Mouse (Mus musculus) limb, embryonic 12.5 days (tissue): ENCODE data around the gene Fto. TPM values are rescaled to one million over a fixed set of nuclear protein-coding genes. Genes with fewer than 3 reads are reported as not detected.

Experiments used
- ATAC-seq: fragments of 200-750 bp; cut with Nextera tagmentation; 2 replicates; pipeline ENCODE4 v1.8.0; 2017; ENCODE audit warnings: low read depth, moderate TSS enrichment; ENCODE audit not compliant: insufficient number of reproducible peaks, insufficient read depth, low FRiP score, low TSS enrichment
- H3K27ac ChIP-seq: fragments of 300-500 bp; sonication (generic); 2 replicates; pipeline ENCODE4 v1.5.1; 2016; ENCODE audit warnings: mild to moderate bottlenecking, moderate library complexity
- H3K27me3 ChIP-seq: fragments of 300-500 bp; sonication (generic); 2 replicates; pipeline ENCODE4 v1.6.1; 2016; ENCODE audit warnings: mild to moderate bottlenecking, moderate library complexity
- H3K36me3 ChIP-seq: fragments of 300-500 bp; sonication (generic); 2 replicates; pipeline ENCODE4 v1.6.1; 2016; ENCODE audit warnings: mild to moderate bottlenecking, moderate library complexity
- H3K4me1 ChIP-seq: fragments of 300-500 bp; sonication (generic); replicated peaks from 2 replicates; pipeline ENCODE4 v1.6.1; 2016
- H3K4me2 ChIP-seq: fragments of 300-500 bp; sonication (generic); 2 replicates; pipeline ENCODE4 v1.6.1; 2016; ENCODE audit warnings: mild to moderate bottlenecking, moderate library complexity
- H3K4me3 ChIP-seq: fragments of 300-500 bp; sonication (generic); replicated peaks from 2 replicates; pipeline ENCODE4 v1.5.1; 2016; ENCODE audit warnings: mild to moderate bottlenecking
- H3K9ac ChIP-seq: fragments of 300-500 bp; sonication (generic); replicated peaks from 2 replicates; pipeline ENCODE4 v1.6.1; 2016; ENCODE audit warnings: mild to moderate bottlenecking, moderate library complexity
- H3K9me3 ChIP-seq: fragments of 300-500 bp; sonication (generic); 2 replicates; pipeline ENCODE4 v1.6.1; 2016; ENCODE audit warnings: mild to moderate bottlenecking, moderate library complexity
- WGBS: fragments of 180-500 bp; shearing (Covaris S2); methylation state at CpG from one replicate; pipeline ENCODE4 v1.1.7; 2016; 5-methylcytosine and 5-hydroxymethylcytosine counted together
- polyA plus RNA-seq: library from polyadenylated mRNA; unstranded; fragments of >200 nt; fragmentation: Nextera tagmentation; extraction: Ambion mirVana; gene quantifications from 2 replicates; pipeline ENCODE4 v1.2.1, GENCODE M21; 2016

Fto gene
- polyA plus RNA-seq, 1 experiment from 2014 or later = 92.1 TPM

DNA sequence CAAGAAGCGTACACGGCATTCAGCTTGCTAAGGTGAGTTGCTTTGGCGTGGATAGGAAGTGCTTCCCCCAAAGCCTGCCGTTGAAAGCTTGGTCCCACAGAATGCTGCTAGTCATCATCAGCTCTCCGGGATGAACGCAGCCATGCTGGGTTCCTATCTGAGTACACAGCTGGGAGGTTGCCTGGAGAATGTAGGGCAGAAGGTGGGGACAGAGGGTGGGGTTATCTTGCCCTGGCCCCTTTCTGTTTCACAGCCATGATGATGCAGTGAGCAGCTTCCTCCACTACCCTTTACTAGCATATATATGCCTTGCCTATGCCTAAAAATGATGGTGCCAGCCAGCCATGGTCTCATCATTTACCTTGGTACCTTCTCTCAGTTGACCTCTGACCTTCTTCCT is 147.6 kb downstream of the Fto start:
- H3K27me3 ChIP-seq = no peaks in the 10 kb centered on the region
- 89% methylated on average over 6 of the region's 6 CpGs for WGBS
- H3K36me3 ChIP-seq = no peaks in the 10 kb centered on the region
- no peak for ATAC-seq
- no peak overlapping the region for H3K4me2 ChIP-seq
- no peak overlapping the region for H3K27ac ChIP-seq
- no peaks in the 10 kb centered on the region for H3K9me3 ChIP-seq
- H3K4me3 ChIP-seq = no peak overlapping the region
- no peaks in the 10 kb centered on the region for H3K4me1 ChIP-seq
- no peak overlapping the region for H3K9ac ChIP-seq

DNA sequence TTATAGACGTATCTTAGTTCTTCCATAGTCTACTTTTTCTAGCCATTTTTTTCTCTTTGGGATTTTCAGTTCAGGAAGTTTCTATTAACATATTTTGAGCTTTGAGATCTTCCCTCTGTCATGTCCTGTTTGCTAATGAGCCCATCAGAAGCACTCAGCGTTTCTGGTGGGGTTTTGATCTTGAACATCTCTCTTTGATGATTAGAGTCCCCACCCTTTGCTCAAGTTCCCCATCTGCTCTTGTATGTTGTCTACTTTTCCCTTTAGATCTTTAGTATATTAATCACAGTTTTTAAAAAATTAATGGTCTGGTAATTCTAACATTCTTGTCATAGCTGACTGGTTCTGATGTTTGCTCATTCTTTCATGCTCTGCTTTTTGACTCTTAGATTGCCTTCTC is 150.4 kb downstream of the Fto start:
- Histone ChIP-seq H3K27me3 (no peaks in the 10 kb centered on the region), H3K9ac (no peak overlapping the region), H3K4me2 (no peak overlapping the region), H3K9me3 (no peaks in the 10 kb centered on the region), H3K27ac (no peak overlapping the region), H3K4me3 (no peak overlapping the region), H3K36me3 (no peaks in the 10 kb centered on the region), H3K4me1 (no peaks in the 10 kb centered on the region)
- WGBS = 71% methylated on average over 2 of the region's 2 CpGs
- no peak for ATAC-seq

DNA sequence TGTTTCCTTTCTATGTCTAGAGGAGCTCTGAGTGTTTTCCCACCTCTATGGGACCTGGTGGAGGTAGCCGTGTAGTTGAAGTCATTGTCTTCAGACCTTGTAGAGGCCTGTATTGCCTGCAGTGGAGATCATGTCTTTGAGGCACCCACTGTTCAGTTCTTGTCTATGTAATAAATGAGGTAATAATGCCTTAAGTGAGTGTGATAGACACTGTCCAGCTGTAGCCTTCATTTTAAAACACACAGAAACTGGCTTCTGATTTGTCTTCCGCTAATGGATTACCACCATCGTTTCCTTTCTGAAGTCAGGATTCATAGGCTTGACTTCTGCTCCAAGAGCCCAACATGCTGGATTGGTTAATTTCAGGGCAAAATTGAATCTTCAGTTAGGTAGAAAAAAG is 154.1 kb downstream of the Fto start:
- 0 out of 2 replicates have a peak, but pooled peaks cover 2% of the 10 kb centered on the region for H3K36me3 ChIP-seq
- H3K4me3 ChIP-seq = no peak overlapping the region
- WGBS = 62% methylated on average over 3 of the region's 3 CpGs
- ATAC-seq = no peak
- no peak overlapping the region for H3K27ac ChIP-seq
- no peak overlapping the region for H3K9ac ChIP-seq
- H3K4me2 ChIP-seq = no peak overlapping the region
- no peaks in the 10 kb centered on the region; the same call in 1 of the 2 replicates for H3K4me1 ChIP-seq
- H3K9me3 ChIP-seq = no peaks in the 10 kb centered on the region
- H3K27me3 ChIP-seq = no peaks in the 10 kb centered on the region

DNA sequence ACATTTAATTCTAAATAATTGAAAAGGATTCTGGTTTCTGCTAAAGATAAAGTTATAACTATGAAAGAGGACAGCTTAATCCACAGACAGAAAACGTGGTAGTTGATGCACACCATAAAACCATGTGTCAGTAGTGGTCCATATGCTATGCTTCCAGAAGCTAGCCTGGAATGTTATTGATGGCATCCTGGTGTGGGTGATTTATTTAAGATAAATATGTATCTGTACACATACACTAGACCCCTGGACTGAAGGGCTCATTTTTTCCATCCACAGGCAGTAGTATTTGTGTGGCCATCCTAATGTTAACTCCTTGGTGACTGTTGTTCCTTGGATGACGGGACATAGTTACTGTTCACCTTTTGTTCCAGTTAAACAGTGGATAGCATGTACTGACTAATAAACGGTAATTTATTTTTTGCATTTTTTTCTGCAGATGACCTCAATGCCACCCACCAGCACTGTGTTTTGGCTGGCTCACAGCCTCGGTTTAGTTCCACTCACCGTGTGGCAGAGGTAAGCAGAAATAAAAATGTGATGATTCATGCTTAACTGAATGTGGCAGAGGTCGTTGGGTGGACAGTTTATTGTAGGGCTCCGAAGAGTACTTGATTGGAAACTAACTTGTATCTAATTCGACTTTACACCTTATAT is 154.7 kb downstream of the Fto start:
- H3K27ac ChIP-seq = no peak overlapping the region
- 0 out of 2 replicates have a peak, but pooled peaks cover 2% of the 10 kb centered on the region for H3K36me3 ChIP-seq
- no peak overlapping the region for H3K4me3 ChIP-seq
- H3K4me1 ChIP-seq = no peaks in the 10 kb centered on the region; the same call in 1 of the 2 replicates
- H3K9me3 ChIP-seq = no peaks in the 10 kb centered on the region
- H3K27me3 ChIP-seq = no peaks in the 10 kb centered on the region
- no peak overlapping the region for H3K4me2 ChIP-seq
- no peak overlapping the region for H3K9ac ChIP-seq
- 83% methylated on average over 8 of the region's 8 CpGs for WGBS
- no peak for ATAC-seq

DNA sequence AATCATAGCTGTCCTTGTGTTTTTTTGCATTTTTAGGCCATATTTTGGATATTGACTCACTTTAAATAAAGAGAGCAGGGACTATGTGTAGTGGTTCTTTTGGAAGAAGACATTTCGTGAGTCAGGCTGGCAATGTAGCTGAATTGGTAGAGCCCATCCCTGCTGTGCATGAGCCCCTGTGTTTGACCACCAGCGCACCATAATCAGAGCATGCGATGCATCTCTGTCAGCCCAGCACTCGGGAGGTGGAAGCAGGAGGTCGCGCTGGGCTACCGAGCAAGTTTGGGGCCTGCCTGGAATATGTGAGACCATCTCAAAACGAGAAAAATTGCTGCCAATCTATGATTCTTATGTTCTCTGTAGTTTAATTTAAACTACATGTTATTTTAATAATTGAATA is 156.1 kb downstream of the Fto start:
- no peaks in the 10 kb centered on the region; the same call in 1 of the 2 replicates for H3K4me1 ChIP-seq
- ATAC-seq = no peak
- H3K9ac ChIP-seq = no peak overlapping the region
- H3K4me3 ChIP-seq = no peak overlapping the region
- no peaks in the 10 kb centered on the region for H3K9me3 ChIP-seq
- WGBS = 90% methylated on average over 8 of the region's 8 CpGs
- H3K27me3 ChIP-seq = no peaks in the 10 kb centered on the region
- H3K36me3 ChIP-seq = peaks cover 7% of the 10 kb centered on the region
- no peak overlapping the region for H3K27ac ChIP-seq
- H3K4me2 ChIP-seq = no peak overlapping the region

DNA sequence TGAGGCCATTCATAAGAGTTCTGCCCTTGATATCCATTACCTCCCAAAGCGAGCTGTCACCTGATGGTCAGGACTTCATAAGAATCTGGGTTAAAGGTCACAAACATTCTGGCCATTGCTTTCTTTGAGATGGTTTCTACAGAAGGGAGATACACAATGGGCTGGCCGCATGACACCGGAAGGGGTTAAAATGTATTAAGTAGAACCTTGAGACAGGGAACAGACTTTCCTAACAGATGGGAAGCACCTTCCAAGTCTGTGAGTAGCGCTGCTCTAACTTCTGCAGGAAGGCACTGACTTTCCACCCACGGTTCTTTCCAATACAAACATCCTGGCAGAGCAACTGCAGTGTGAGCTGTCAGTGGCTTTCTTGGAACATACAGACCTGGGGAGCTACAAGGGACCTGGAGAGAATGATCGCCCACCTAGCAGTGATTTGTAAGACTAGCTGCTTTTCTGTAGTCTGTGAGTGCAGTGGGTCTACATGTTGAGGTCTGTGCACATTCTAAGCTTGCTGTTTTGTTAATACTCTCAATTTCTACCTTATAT is 161.5 kb downstream of the Fto start:
- H3K27ac ChIP-seq = no peak overlapping the region
- peaks cover 26% of the 10 kb centered on the region for H3K36me3 ChIP-seq
- H3K27me3 ChIP-seq = no peaks in the 10 kb centered on the region
- H3K9ac ChIP-seq = no peak overlapping the region
- no peak overlapping the region for H3K4me3 ChIP-seq
- WGBS = 91% methylated on average over 6 of the region's 6 CpGs
- H3K9me3 ChIP-seq = no peaks in the 10 kb centered on the region
- no peak overlapping the region for H3K4me2 ChIP-seq
- H3K4me1 ChIP-seq = no peaks in the 10 kb centered on the region; the same call in 1 of the 2 replicates
- no peak for ATAC-seq

DNA sequence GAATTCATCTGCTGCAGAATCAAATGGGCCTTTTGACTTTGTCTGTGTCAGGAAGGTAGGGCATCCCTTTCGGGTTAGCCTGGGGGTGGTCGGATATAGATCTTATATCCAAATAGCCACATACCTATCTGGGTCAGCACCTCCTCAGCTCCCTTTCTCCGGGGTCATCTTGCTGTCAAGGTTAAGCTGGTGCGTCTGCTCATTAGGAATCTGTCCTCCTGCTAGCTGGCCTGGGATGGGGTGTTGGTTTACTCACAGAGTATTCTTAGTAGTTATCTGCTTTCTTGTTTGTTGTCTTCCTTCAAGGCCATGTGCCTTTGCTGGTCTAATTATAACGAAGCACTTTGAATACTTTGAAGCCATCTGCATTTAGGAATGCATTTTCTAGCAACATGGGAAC is 163.7 kb downstream of the Fto start:
- H3K36me3 ChIP-seq = peaks cover 26% of the 10 kb centered on the region
- no peak for ATAC-seq
- no peaks in the 10 kb centered on the region for H3K9me3 ChIP-seq
- H3K9ac ChIP-seq = no peak overlapping the region
- no peak overlapping the region for H3K4me2 ChIP-seq
- H3K4me1 ChIP-seq = no peaks in the 10 kb centered on the region; the same call in 1 of the 2 replicates
- no peaks in the 10 kb centered on the region for H3K27me3 ChIP-seq
- no peak overlapping the region for H3K4me3 ChIP-seq
- H3K27ac ChIP-seq = no peak overlapping the region
- 86% methylated on average over 5 of the region's 5 CpGs for WGBS

DNA sequence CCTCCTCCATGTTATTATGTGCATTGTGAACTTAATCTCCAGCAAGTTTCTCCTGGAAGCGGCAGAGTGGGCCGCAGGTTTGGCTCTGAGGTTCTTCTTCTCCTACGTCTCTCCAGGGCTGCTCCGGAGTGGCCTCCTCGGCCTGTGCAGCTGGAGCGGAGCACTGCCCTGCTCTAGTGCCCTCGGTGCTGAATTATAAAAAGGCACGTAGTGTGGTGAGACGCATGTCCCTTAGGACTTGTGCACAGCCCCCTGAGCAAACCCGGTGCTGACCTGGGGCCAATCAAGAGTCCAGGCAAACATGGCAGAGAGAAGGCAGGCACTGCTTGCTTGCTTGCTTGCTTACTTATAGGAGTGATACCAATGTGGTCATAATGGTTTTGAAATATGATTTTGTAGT is 164.1 kb downstream of the Fto start:
- H3K27me3 ChIP-seq = no peaks in the 10 kb centered on the region
- no peak overlapping the region for H3K27ac ChIP-seq
- peaks cover 24% of the 10 kb centered on the region for H3K36me3 ChIP-seq
- no peak overlapping the region for H3K9ac ChIP-seq
- no peaks in the 10 kb centered on the region; the same call in 1 of the 2 replicates for H3K4me1 ChIP-seq
- H3K9me3 ChIP-seq = no peaks in the 10 kb centered on the region
- no peak overlapping the region for H3K4me2 ChIP-seq
- ATAC-seq = no peak
- WGBS = 88% methylated on average over 10 of the region's 10 CpGs
- no peak overlapping the region for H3K4me3 ChIP-seq

DNA sequence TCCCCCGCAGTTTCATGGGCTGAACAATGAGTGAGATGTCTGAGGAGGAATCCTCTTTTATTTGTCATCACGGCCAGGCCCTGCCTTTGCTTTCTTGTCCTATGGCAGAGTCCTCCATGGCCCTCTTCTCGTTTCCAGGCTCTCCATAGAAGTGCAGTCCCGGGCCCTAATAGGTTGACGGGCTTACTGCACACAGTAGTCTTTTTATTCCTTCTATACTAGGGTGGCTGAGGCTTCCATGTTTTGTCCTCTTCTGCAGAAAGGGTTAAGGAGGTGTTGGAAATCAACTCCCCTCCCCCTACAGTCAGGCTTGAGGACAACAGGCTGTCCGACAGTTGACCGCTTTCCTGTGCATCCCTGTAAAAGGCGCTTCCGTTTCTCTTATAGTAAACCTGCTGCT is 169.2 kb downstream of the Fto start:
- Histone ChIP-seq H3K27ac (no peak overlapping the region), H3K27me3 (peaks cover 3% of the 10 kb centered on the region; the same call in 1 of the 2 replicates), H3K4me1 (no peaks in the 10 kb centered on the region), H3K4me2 (no peak overlapping the region), H3K9ac (no peak overlapping the region), H3K9me3 (no peaks in the 10 kb centered on the region), H3K36me3 (peaks cover 17% of the 10 kb centered on the region; the same call in 1 of the 2 replicates), H3K4me3 (no peak overlapping the region)
- no peak for ATAC-seq
- WGBS = 78% methylated on average over 9 of the region's 9 CpGs

DNA sequence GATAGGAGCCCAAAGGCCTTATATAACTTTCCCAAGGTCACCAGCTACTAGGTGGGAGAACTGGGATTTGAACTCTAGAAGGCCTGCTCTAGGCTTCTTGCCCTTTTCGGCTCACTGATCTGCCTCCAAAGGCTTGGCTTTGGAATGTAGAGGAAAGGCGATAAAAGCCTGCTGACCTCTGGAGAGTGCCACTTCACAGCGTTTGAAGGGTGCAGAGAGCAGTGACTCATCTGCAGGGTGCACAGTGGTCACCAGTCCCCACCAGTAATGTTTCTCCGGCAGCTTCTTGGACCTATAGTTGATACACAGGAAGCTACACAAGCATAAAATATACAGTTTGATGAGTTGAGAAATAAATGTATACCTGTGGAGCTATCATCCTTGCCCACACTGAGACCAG is 173.1 kb downstream of the Fto start:
- Histone ChIP-seq H3K9me3 (no peaks in the 10 kb centered on the region), H3K4me1 (no peaks in the 10 kb centered on the region), H3K27ac (no peak overlapping the region), H3K27me3 (peaks cover 24% of the 10 kb centered on the region), H3K9ac (no peak overlapping the region), H3K36me3 (peaks cover 17% of the 10 kb centered on the region; the same call in 1 of the 2 replicates), H3K4me3 (no peak overlapping the region), H3K4me2 (no peak overlapping the region)
- 82% methylated on average over 4 of the region's 4 CpGs for WGBS
- ATAC-seq = no peak

DNA sequence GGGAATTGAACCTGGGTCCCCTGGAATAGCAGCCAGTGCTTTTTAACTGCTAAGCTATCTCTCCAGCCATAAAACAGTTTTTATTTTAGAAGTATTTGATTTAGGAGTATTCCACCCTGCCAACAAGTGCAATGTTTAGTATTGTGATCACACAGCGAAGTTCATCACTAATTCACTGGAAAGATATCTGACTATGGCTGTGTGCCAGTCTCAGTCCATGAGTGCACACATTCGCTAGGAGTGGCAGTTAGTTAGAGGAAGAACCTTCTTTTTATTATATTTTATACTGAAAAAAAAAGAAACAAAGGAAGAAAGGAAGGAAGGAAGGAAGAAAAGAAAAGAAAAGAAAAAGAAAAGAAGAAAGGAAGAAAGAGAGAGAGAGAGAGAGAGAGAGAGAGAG is 174.1 kb downstream of the Fto start:
- Histone ChIP-seq H3K9me3 (no peaks in the 10 kb centered on the region), H3K36me3 (peaks cover 17% of the 10 kb centered on the region; the same call in 1 of the 2 replicates), H3K4me1 (no peaks in the 10 kb centered on the region), H3K4me3 (no peak overlapping the region), H3K4me2 (no peak overlapping the region), H3K27me3 (peaks cover 32% of the 10 kb centered on the region), H3K27ac (no peak overlapping the region), H3K9ac (no peak overlapping the region)
- WGBS = 92% methylated on average over 2 of the region's 2 CpGs
- no peak for ATAC-seq
